ENCODE assay signal across 10 mouse cellular contexts in the genomic region with DNA sequence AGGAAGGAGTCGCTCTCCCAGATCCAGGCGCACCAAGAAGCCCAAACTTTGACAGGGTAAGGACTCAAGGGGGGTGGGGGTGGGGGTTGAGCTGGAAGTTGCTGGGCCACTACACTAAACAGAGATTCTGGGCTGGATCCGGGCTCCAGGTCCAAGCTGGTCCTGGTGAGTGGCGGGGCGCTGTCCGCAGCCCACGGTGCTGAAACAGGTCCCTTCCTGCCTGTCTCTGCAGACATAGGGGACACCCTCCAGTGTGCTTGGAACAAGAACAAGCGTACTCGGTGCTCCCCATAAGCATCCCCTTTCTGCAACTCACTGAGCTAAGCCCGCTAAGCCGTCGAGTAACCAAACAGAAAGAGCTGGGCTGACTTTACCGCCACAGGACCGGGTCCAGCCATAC. TPM values are rescaled to one million over a fixed set of nuclear protein-coding genes. Genes with fewer than 3 reads are reported as not detected.
A peak's percentile ranks its signal among the peaks of the same experiment; 100 is the strongest.
DNase-seq lines count a peak whose midpoint lies in the region; ATAC-seq and TF ChIP-seq lines count a peak whose summit lies in the region.
"Had no signal": no experiment of that assay in that cellular context is flagged by ENCODE, and none has a peak within 500 bp of the region (broad histone marks: within the 10 kb centered on the region; RNA-seq: fewer than 3 reads in every experiment).

No protein-coding gene starts in this region.

- no peaks in the 10 kb centered on the region for H3K9me3 ChIP-seq in liver, postnatal 0 days (ENCODE audit: low read length)
- H3K9me3 ChIP-seq: embryonic facial prominence, embryonic 15.5 days; lung, embryonic 15.5 days had no signal

- no peak overlapping the region for H3K4me2 ChIP-seq in liver, postnatal 0 days (ENCODE audit: low read depth, low read length)
- H3K4me2 ChIP-seq: embryonic facial prominence, embryonic 15.5 days; lung, embryonic 15.5 days had no signal

- no peaks in the 10 kb centered on the region; the same call in 1 of the 2 replicates for H3K27me3 ChIP-seq in thymus, adult 2 months (ENCODE audit: control insufficient read depth, insufficient read depth, low read length)
- H3K27me3 ChIP-seq in liver, postnatal 0 days (ENCODE audit: insufficient read depth, low read length): 0 out of 2 replicates have a peak, but pooled peaks cover 6% of the 10 kb centered on the region
- H3K27me3 ChIP-seq: embryonic facial prominence, embryonic 15.5 days; lung, embryonic 15.5 days had no signal

- H3K4me1 ChIP-seq in thymus, adult 2 months (replicated peaks; ENCODE audit: control insufficient read depth, insufficient read depth, low read length): no peaks in the 10 kb centered on the region
- H3K4me1 ChIP-seq in liver, postnatal 0 days (ENCODE audit: insufficient read depth): no peaks in the 10 kb centered on the region
- H3K4me1 ChIP-seq: embryonic facial prominence, embryonic 15.5 days; lung, embryonic 15.5 days had no signal

- ATAC-seq in liver, postnatal 0 days: no peak
- ATAC-seq in frontal cortex, adult (ENCODE audit: low TSS enrichment): no peak

- 13% methylated on average over 14 of the region's 14 CpGs for WGBS in thymus, adult 2 months
- 5% methylated on average over 14 of the region's 14 CpGs for WGBS in liver, postnatal 0 days (ENCODE audit: insufficient replicate concordance)

- H3K36me3 ChIP-seq in thymus, adult 2 months (ENCODE audit: control insufficient read depth, insufficient read depth, low read length): no peaks in the 10 kb centered on the region
- H3K36me3 ChIP-seq in liver, postnatal 0 days (replicated peaks; ENCODE audit: insufficient read depth, low read length): no peaks in the 10 kb centered on the region
- H3K36me3 ChIP-seq: embryonic facial prominence, embryonic 15.5 days; lung, embryonic 15.5 days had no signal

- no peak overlapping the region for H3K9ac ChIP-seq in liver, postnatal 0 days (replicated peaks)
- H3K9ac ChIP-seq: embryonic facial prominence, embryonic 15.5 days; lung, embryonic 15.5 days had no signal

- TF ChIP-seq EP300 in liver, postnatal 0 days (IDR thresholded peaks at IDR 0.05; ENCODE audit: low read depth): no peak

- no peak overlapping the region for H3K4me3 ChIP-seq in thymus, adult 2 months (ENCODE audit: control insufficient read depth, insufficient read depth, low read length)
- H3K4me3 ChIP-seq in liver, postnatal 0 days (ENCODE audit: low read depth, low read length): no peak overlapping the region
- H3K4me3 ChIP-seq: embryonic facial prominence, embryonic 15.5 days; lung, embryonic 15.5 days had no signal

- H3K27ac ChIP-seq in thymus, adult 2 months (ENCODE audit: control insufficient read depth, insufficient read depth, low read length): no peak overlapping the region
- H3K27ac ChIP-seq in liver, postnatal 0 days (ENCODE audit: low read depth): no peak overlapping the region
- H3K27ac ChIP-seq: embryonic facial prominence, embryonic 15.5 days; lung, embryonic 15.5 days had no signal

- no peak for TF ChIP-seq CTCF in thymus, adult 2 months (IDR thresholded peaks at IDR 0.05; ENCODE audit: borderline replicate concordance, control insufficient read depth, extremely low read depth, insufficient read depth, low read length, poor library complexity)
- TF ChIP-seq CTCF in brain, embryonic 14.5 days (IDR thresholded peaks at IDR 0.05; ENCODE audit: borderline replicate concordance, extremely low read depth, insufficient read depth, insufficient read length): no peak
- TF ChIP-seq CTCF in liver, postnatal 0 days (IDR thresholded peaks at IDR 0.05; ENCODE audit: low read depth): no peak

- TF ChIP-seq POLR2A in thymus, adult 2 months (IDR thresholded peaks at IDR 0.05; ENCODE audit: control insufficient read depth, extremely low read depth, insufficient read depth, low read length, poor library complexity): no peak
- TF ChIP-seq POLR2A in brain, embryonic 14.5 days (IDR thresholded peaks at IDR 0.05; ENCODE audit: borderline replicate concordance, extremely low read depth, insufficient read depth, insufficient read length, poor library complexity, severe bottlenecking): no peak

- DNase-seq in thymus, adult 2 months: peak; percentile 33
- no peak for DNase-seq in thymus, adult 18-20 months
- peak; percentile 51 for DNase-seq in brain, embryonic 14.5 days (ENCODE audit: low read depth)
- peak; percentile 74 to 83 for DNase-seq in heart, postnatal 14 days
- DNase-seq in liver, postnatal 0 days: peak; percentile 64
- DNase-seq in retina, embryonic 14.5 days (ENCODE audit: low spot score): peak; percentile 71
- DNase-seq in cerebellum, adult 9-10 months: no peak

- intact Hi-C loops in heart, postnatal 14 days (cut with DNase I): no loop called here

RNA-seq across cellular contexts. Expression of a gene that starts 4.2 kb away (rescaled TPM):
- 0.09 and 0.23 TPM in 2 replicates for polyA plus RNA-seq in thymus, adult 2 months (2012; rRNA removed)
- polyA plus RNA-seq in brain, embryonic 14.5 days (2012; rRNA removed): 0.09 and 0.15 TPM in 2 replicates
- total RNA-seq in heart, postnatal 14 days (2021): under 1 TPM; 0.24 to 0.32 TPM
- not detected in 2 replicates for polyA plus RNA-seq in liver, postnatal 0 days (2015; fragmentation: Nextera tagmentation; extraction: Ambion mirVana)
- polyA plus RNA-seq: lung, embryonic 15.5 days had no signal

Comparison
In these comparisons a context has a peak if more than half of its experiments do, and no peak if none do; other contexts are left out.
1. DNase-seq: peak in thymus, adult 2 months (single experiment), brain, embryonic 14.5 days (single experiment), heart, postnatal 14 days (2 of 2), liver, postnatal 0 days (single experiment) and retina, embryonic 14.5 days (single experiment); none in thymus, adult 18-20 months (0 of 2) and cerebellum, adult 9-10 months (single experiment).